Mouse (Mus musculus) kidney, adult 2 months (tissue): ENCODE results near the gene Mfsd10.

Experiments
- CTCF ChIP-seq: fragments of 200-500 bp; conservative IDR thresholded peaks from 2 replicates; pipeline ENCODE4 v1.5.1; 2011; ENCODE audit warnings: low read depth, mild to moderate bottlenecking, control low read depth, low read length, moderate library complexity, mixed read lengths; ENCODE audit not compliant: insufficient read depth, insufficient read length
- POLR2A ChIP-seq: fragments of 200-500 bp; IDR thresholded peaks from one replicate; pipeline ENCODE4 v1.6.1; 2011; ENCODE audit warnings: low read depth, low read length, control low read depth

GRCm38 (mm10) chr5:34652961-34653360 is 15.9 kb upstream of the Mfsd10 start:
- TF ChIP-seq POLR2A (no peak), CTCF (no peak)
